Mouse (Mus musculus) MEL (cell line): ENCODE results near the gene Scgb2b2. TPM values are rescaled to one million over a fixed set of nuclear protein-coding genes. Genes with fewer than 3 reads are reported as not detected.

Source experiments
- DNase-seq: peaks from one replicate; pipeline ENCODE4 v3.0.0; 2011; ENCODE audit warnings: low read depth, low spot score
- H3K27ac ChIP-seq: 2 replicates; pipeline ENCODE4 v1.5.1; 2012; ENCODE audit warnings: low read depth, mild to moderate bottlenecking, control low read depth, low read length, moderate library complexity; ENCODE audit not compliant: control insufficient read depth
- H3K27me3 ChIP-seq, 2 experiments: fragments of 150-350 bp in 1 of 2; sonication (generic) in 1 of 2; 2 replicates each; pipeline ENCODE4 v1.6.1; 2012; ENCODE audit warnings: low read length in 2 of 2, mild to moderate bottlenecking in 2 of 2, improper control_type of control experiment in 1 of 2, moderate library complexity in 1 of 2; ENCODE audit not compliant: insufficient read depth in 2 of 2, control insufficient read depth in 1 of 2
- H3K36me3 ChIP-seq, 2 experiments: 2 replicates each; pipeline ENCODE4 v1.6.1; 2012 to 2014; ENCODE audit warnings: low read length in 2 of 2, improper control_type of control experiment in 1 of 2, inconsistent platforms in 1 of 2, mild to moderate bottlenecking in 1 of 2; ENCODE audit not compliant: insufficient read depth in 2 of 2, control insufficient read depth in 1 of 2
- H3K4me1 ChIP-seq, 2 experiments: fragments of 150-350 bp in 1 of 2; sonication (generic) in 1 of 2; 2 replicates each; pipeline ENCODE4 v1.6.1; 2012; ENCODE audit warnings: low read length in 2 of 2, improper control_type of control experiment in 1 of 2, mild to moderate bottlenecking in 1 of 2; ENCODE audit not compliant: insufficient read depth in 2 of 2, control insufficient read depth in 1 of 2
- H3K4me3 ChIP-seq, 2 experiments: fragments of 150-350 bp in 1 of 2; sonication (generic) in 1 of 2; 2 replicates each; pipeline ENCODE4 v1.5.1; 2012; ENCODE audit warnings: low read depth in 2 of 2, low read length in 2 of 2, mild to moderate bottlenecking in 2 of 2, moderate library complexity in 2 of 2, control low read depth in 1 of 2, improper control_type of control experiment in 1 of 2; ENCODE audit not compliant: control insufficient read depth in 1 of 2, insufficient read depth in 1 of 2
- H3K79me2 ChIP-seq: 2 replicates; pipeline ENCODE4 v1.6.1; 2012; ENCODE audit warnings: mild to moderate bottlenecking, low read length, moderate library complexity; ENCODE audit not compliant: control insufficient read depth, poor library complexity, insufficient read depth
- H3K9ac ChIP-seq: 2 replicates; pipeline ENCODE4 v1.6.1; 2012; ENCODE audit warnings: low read depth, mild to moderate bottlenecking, control low read depth, low read length, moderate library complexity; ENCODE audit not compliant: control insufficient read depth, poor library complexity, severe bottlenecking
- H3K9me3 ChIP-seq: fragments of 150-350 bp; sonication (generic); replicated peaks from 2 replicates; pipeline ENCODE4 v1.6.1; 2012; ENCODE audit warnings: mild to moderate bottlenecking, low read length, improper control_type of control experiment, moderate library complexity; ENCODE audit not compliant: insufficient read depth
- BHLHE40 ChIP-seq: IDR thresholded peaks from 2 replicates; pipeline ENCODE4 v1.6.1; 2012; ENCODE audit warnings: low read depth, mild to moderate bottlenecking, inconsistent platforms, low read length, improper control_type of control experiment, borderline replicate concordance
- CHD1 ChIP-seq: IDR thresholded peaks from 2 replicates; pipeline ENCODE4 v1.6.1; 2012; ENCODE audit warnings: low read depth, mild to moderate bottlenecking, inconsistent platforms, low read length, improper control_type of control experiment
- CHD2 ChIP-seq: IDR thresholded peaks from 2 replicates; pipeline ENCODE4 v1.6.1; 2011; ENCODE audit warnings: low read length, improper control_type of control experiment
- CTCF ChIP-seq, 3 experiments: IDR thresholded peaks in 2 of 3; conservative IDR thresholded peaks in 1 of 3; 2 replicates each; pipeline ENCODE4 v1.5.1; 2011 to 2012; ENCODE audit warnings: low read length in 3 of 3, low read depth in 2 of 3, mild to moderate bottlenecking in 2 of 3, improper control_type of control experiment in 1 of 3, inconsistent platforms in 1 of 3, mixed read lengths in 1 of 3, moderate library complexity in 1 of 3; ENCODE audit not compliant: control insufficient read depth in 1 of 3, insufficient read depth in 1 of 3, poor library complexity in 1 of 3, severe bottlenecking in 1 of 3
- E2F4 ChIP-seq: IDR thresholded peaks from 2 replicates; pipeline ENCODE4 v1.6.1; 2011; ENCODE audit warnings: low read depth, low read length, improper control_type of control experiment, borderline replicate concordance
- ETS1 ChIP-seq: IDR thresholded peaks from 2 replicates; pipeline ENCODE4 v1.6.1; 2012; ENCODE audit warnings: low read depth, mild to moderate bottlenecking, inconsistent platforms, low read length, improper control_type of control experiment, moderate library complexity
- GABPA ChIP-seq: IDR thresholded peaks from 2 replicates; pipeline ENCODE4 v1.6.1; 2012; ENCODE audit warnings: low read depth, mild to moderate bottlenecking, inconsistent platforms, low read length, improper control_type of control experiment, moderate library complexity
- HCFC1 ChIP-seq: IDR thresholded peaks from 2 replicates; pipeline ENCODE4 v1.6.1; 2012; ENCODE audit warnings: low read depth, mild to moderate bottlenecking, inconsistent platforms, low read length, improper control_type of control experiment, moderate library complexity
- MAX ChIP-seq: IDR thresholded peaks from 2 replicates; pipeline ENCODE4 v1.6.1; 2011; ENCODE audit warnings: low read length, improper control_type of control experiment
- NELFE ChIP-seq: IDR thresholded peaks from 2 replicates; pipeline ENCODE4 v1.6.1; 2011; ENCODE audit warnings: low read depth, low read length, improper control_type of control experiment
- POLR2AphosphoS5 ChIP-seq: IDR thresholded peaks from 2 replicates; pipeline ENCODE4 v1.6.1; 2012; ENCODE audit warnings: low read depth, borderline replicate concordance, mild to moderate bottlenecking, inconsistent platforms, low read length, moderate library complexity, mixed read lengths
- SIN3A ChIP-seq: IDR thresholded peaks from 2 replicates; pipeline ENCODE4 v1.6.1; 2012; ENCODE audit warnings: low read length, improper control_type of control experiment, inconsistent platforms
- SMC3 ChIP-seq: IDR thresholded peaks from 2 replicates; pipeline ENCODE4 v1.6.1; 2011; ENCODE audit warnings: low read depth, low read length, improper control_type of control experiment
- TAL1 ChIP-seq: IDR thresholded peaks from 2 replicates; pipeline ENCODE4 v1.6.1; 2012; ENCODE audit warnings: mild to moderate bottlenecking, inconsistent platforms, low read length, moderate library complexity, mixed read lengths
- TBP ChIP-seq: IDR thresholded peaks from 2 replicates; pipeline ENCODE4 v1.8.0; 2011; ENCODE audit warnings: low read depth, low read length, improper control_type of control experiment
- TCF12 ChIP-seq: IDR thresholded peaks from 2 replicates; pipeline ENCODE4 v1.6.1; 2014; ENCODE audit warnings: low read depth, mild to moderate bottlenecking, inconsistent platforms, low read length, improper control_type of control experiment, moderate library complexity
- UBTF ChIP-seq: IDR thresholded peaks from 2 replicates; pipeline ENCODE4 v1.6.1; 2012; ENCODE audit warnings: low read depth, mild to moderate bottlenecking, inconsistent platforms, low read length, improper control_type of control experiment, moderate library complexity, borderline replicate concordance; ENCODE audit not compliant: insufficient read depth
- USF2 ChIP-seq, 2 experiments: IDR thresholded peaks; 2 replicates each; pipeline ENCODE4 v1.6.1; 2011 to 2012; ENCODE audit warnings: improper control_type of control experiment in 2 of 2, low read length in 2 of 2, borderline replicate concordance in 1 of 2, inconsistent platforms in 1 of 2, low read depth in 1 of 2, mild to moderate bottlenecking in 1 of 2; ENCODE audit not compliant: insufficient read depth in 1 of 2
- ZC3H11A ChIP-seq: IDR thresholded peaks from 2 replicates; pipeline ENCODE4 v1.6.1; 2012; ENCODE audit warnings: low read depth, mild to moderate bottlenecking, inconsistent platforms, low read length, improper control_type of control experiment
- ZKSCAN1 ChIP-seq: IDR thresholded peaks from 2 replicates; pipeline ENCODE4 v1.6.1; 2012; ENCODE audit warnings: low read depth, mild to moderate bottlenecking, inconsistent platforms, low read length, improper control_type of control experiment, moderate library complexity
- ZMIZ1 ChIP-seq: IDR thresholded peaks from 2 replicates; pipeline ENCODE4 v1.6.1; 2012; ENCODE audit warnings: low read depth, mild to moderate bottlenecking, inconsistent platforms, low read length, improper control_type of control experiment, moderate library complexity
- polyA plus RNA-seq, 2 experiments: library from polyadenylated mRNA; stranded (reverse) in 1 of 2; unstranded in 1 of 2; fragments of >175 nt in 1 of 2; fragments of >200 nt in 1 of 2; gene quantifications; 2 replicates each; pipeline versions ENCODE4 v1.2.1 to v1.2.4; 2012; ENCODE audit warnings: low replicate concordance in 2 of 2, low read depth in 1 of 2; ENCODE audit not compliant: insufficient read length in 2 of 2, insufficient read depth in 1 of 2, missing spikeins in 1 of 2
- total RNA-seq: library from RNA; depleted of rRNA; stranded (reverse); fragments of 300-350 nt; gene quantifications from 2 replicates; pipeline ENCODE4 v1.2.3, GENCODE M21; 2012; rRNA removed

Gene Scgb2b2
- not detected in 2 replicates for total RNA-seq
- polyA plus RNA-seq = not detected

- Histone ChIP-seq H3K36me3 (no peaks in the 10 kb centered on the region), H3K4me1 (no peaks in the 10 kb centered on the region), H3K4me3 (no peak within 1 kb of the TSS), H3K9ac (no peak within 1 kb of the TSS), H3K27me3 (no peaks in the 10 kb centered on the region), H3K27ac (no peak within 1 kb of the TSS), H3K79me2 (no peaks in the 10 kb centered on the region), H3K9me3 (no peaks in the 10 kb centered on the region)
- DNase-seq = no peak
- TF ChIP-seq TCF12 = no peak
- no peak for TF ChIP-seq ZMIZ1
- no peak for TF ChIP-seq CHD1
- TF ChIP-seq ETS1 = no peak
- TF ChIP-seq SMC3 = no peak
- TF ChIP-seq CHD2 = no peak
- no peak for TF ChIP-seq ZKSCAN1
- no peak for TF ChIP-seq HCFC1
- no peak for TF ChIP-seq TBP
- no peak for TF ChIP-seq GABPA
- no peak for TF ChIP-seq USF2 (IDR thresholded peaks at IDR 0.05; ENCODE audit: borderline replicate concordance in 1 of 2, insufficient read depth in 1 of 2, low read depth in 1 of 2, low read length in 2 of 2)
- TF ChIP-seq UBTF = no peak
- no peak for TF ChIP-seq ZC3H11A
- TF ChIP-seq POLR2AphosphoS5 = no peak
- no peak for TF ChIP-seq NELFE
- no peak for TF ChIP-seq TAL1
- no peak for TF ChIP-seq MAX
- TF ChIP-seq CTCF (IDR thresholded peaks at IDR 0.05 in 2 of 3, conservative IDR thresholded peaks at IDR 0.05 in 1 of 3; ENCODE audit: control insufficient read depth in 1 of 3, insufficient read depth in 1 of 3, low read depth in 2 of 3, low read length in 3 of 3, poor library complexity in 1 of 3, severe bottlenecking in 1 of 3) = no peak
- no peak for TF ChIP-seq SIN3A
- no peak for TF ChIP-seq BHLHE40
- TF ChIP-seq, all 39 proteins: peak for 0
These were observed at the start of gene Scgb2b2 for GRCm38 (mm10) chr7:31290208-31290607. Scgb2b2 (plus strand) TSS chr7:31290508.

GRCm38 (mm10) chr7:31291721-31292120, 1.4 kb downstream of the Scgb2b2 start, which contains the start of gene Scgb1b2:
Scgb1b2 (minus strand) TSS chr7:31291821.
- Histone ChIP-seq H3K27me3 (no peaks in the 10 kb centered on the region), H3K9ac (no peak within 1 kb of the TSS), H3K79me2 (no peaks in the 10 kb centered on the region), H3K4me1 (no peaks in the 10 kb centered on the region)
- TF ChIP-seq E2F4 (no peak), TAL1 (no peak), MAX (no peak)
- TF ChIP-seq, all 39 proteins: peak for 0
- Histone ChIP-seq H3K4me3 (no peak within 1 kb of the TSS), H3K9me3 (no peaks in the 10 kb centered on the region), H3K36me3 (no peaks in the 10 kb centered on the region), H3K27ac (no peak within 1 kb of the TSS)
- DNase-seq = no peak

Other genes with a start within 250 kb of the Scgb2b2 start
- 38.6 and 39.4 TPM in 2 replicates for gene Fxyd5, start 248.0 kb upstream of the Scgb2b2 start, total RNA-seq
- 10 to 100 TPM in 1 of 2 experiments, not detected in 1; 57.5 TPM for gene Fxyd5, start 248.0 kb upstream of the Scgb2b2 start, polyA plus RNA-seq
- gene Fxyd7, start 239.0 kb upstream of the Scgb2b2 start, total RNA-seq = not detected in 2 replicates
- under 1 TPM in 1 of 2 experiments, not detected in 1; 0.11 TPM for gene Fxyd7, start 239.0 kb upstream of the Scgb2b2 start, polyA plus RNA-seq
- gene Fxyd1, start 233.3 kb upstream of the Scgb2b2 start, total RNA-seq = not detected in 2 replicates
- under 1 TPM in 1 of 2 experiments, not detected in 1; 0.22 TPM for gene Fxyd1, start 233.3 kb upstream of the Scgb2b2 start, polyA plus RNA-seq
- not detected in 2 replicates for gene Lgi4, start 231.2 kb upstream of the Scgb2b2 start, total RNA-seq
- not detected for gene Lgi4, start 231.2 kb upstream of the Scgb2b2 start, polyA plus RNA-seq
- not detected in 2 replicates for gene Fxyd3, start 213.8 kb upstream of the Scgb2b2 start, total RNA-seq
- not detected for gene Fxyd3, start 213.8 kb upstream of the Scgb2b2 start, polyA plus RNA-seq
- gene Hpn, start 175.2 kb upstream of the Scgb2b2 start, total RNA-seq = 0.69 and 1.6 TPM in 2 replicates
- 1 to 10 TPM in 1 of 2 experiments, not detected in 1; 1.1 TPM for gene Hpn, start 175.2 kb upstream of the Scgb2b2 start, polyA plus RNA-seq
- not detected in 2 replicates for gene Scn1b, start 163.5 kb upstream of the Scgb2b2 start, total RNA-seq
- gene Scn1b, start 163.5 kb upstream of the Scgb2b2 start, polyA plus RNA-seq = not detected
- 18.2 and 21.8 TPM in 2 replicates for gene Gramd1a, start 134.6 kb upstream of the Scgb2b2 start, total RNA-seq
- 10 to 100 TPM in 1 of 2 experiments, not detected in 1; 65.7 TPM for gene Gramd1a, start 134.6 kb upstream of the Scgb2b2 start, polyA plus RNA-seq
- not detected in 2 replicates for gene Scgb1b2, start 1.3 kb downstream of the Scgb2b2 start, total RNA-seq
- not detected for gene Scgb1b2, start 1.3 kb downstream of the Scgb2b2 start, polyA plus RNA-seq
- gene Scgb2b3, start 71.6 kb downstream of the Scgb2b2 start, total RNA-seq = not detected in 2 replicates
- gene Scgb2b3, start 71.6 kb downstream of the Scgb2b2 start, polyA plus RNA-seq = not detected
- not detected in 2 replicates for gene Scgb1b3, start 85.1 kb downstream of the Scgb2b2 start, total RNA-seq
- not detected for gene Scgb1b3, start 85.1 kb downstream of the Scgb2b2 start, polyA plus RNA-seq